ENCODE assay signal across 8 mouse cellular contexts in the genomic region with DNA sequence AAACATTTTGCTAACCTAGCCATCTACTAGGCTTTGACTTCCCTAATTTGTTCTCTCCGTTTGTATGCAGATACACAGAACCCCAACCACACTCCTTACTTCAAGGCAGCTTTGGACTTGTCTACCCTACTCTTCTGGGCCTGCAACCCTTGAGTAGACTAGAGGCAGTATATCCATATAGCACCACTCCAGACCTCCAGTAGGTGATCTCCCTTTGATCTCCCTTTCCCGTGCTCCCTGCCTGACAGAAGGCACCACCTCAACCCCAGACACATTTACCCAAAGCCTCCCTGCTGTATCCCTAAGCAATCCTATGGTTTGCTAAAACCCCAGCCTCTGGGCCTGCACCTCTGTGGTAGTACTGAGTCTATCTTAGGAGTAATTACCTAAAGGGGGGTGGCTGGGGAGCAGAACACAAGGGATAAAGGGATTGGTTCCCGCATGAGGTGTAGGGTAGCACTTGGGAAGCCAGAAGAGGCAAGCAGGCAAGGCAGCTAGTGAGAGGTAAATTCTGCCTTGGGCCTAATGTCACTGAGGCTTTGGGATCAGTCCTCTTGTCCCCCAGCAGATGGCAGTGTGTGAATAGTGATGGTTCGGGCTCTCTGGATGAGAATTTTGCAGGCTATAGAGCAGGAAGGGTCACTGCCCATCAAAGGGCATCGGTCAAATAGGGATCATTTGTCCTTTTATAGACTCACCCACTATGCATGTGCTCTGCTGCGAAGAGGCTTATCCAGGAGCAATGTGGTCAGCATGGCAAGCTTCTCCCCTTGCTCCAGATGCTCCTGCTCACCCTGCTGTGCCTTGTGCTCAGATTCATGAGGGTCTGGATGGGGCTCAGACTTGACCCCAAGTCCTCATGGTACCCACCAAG. TPM values are rescaled to one million over a fixed set of nuclear protein-coding genes. Genes with fewer than 3 reads are reported as not detected.
DNase-seq lines count a peak whose midpoint lies in the region; ATAC-seq and TF ChIP-seq lines count a peak whose summit lies in the region.

No protein-coding gene starts in this region.

- 33% methylated on average over 6 of the region's 6 CpGs for WGBS in intestine, postnatal 0 days
- WGBS in intestine, embryonic 16.5 days = 37% methylated on average over 6 of the region's 6 CpGs
- whole genome bisulfite sequencing in midbrain, embryonic 16.5 days = 24% methylated on average over 6 of the region's 6 CpGs

- H3K27ac ChIP-seq in intestine, postnatal 0 days (ENCODE audit: low read depth, low read length) = no peak overlapping the region
- no peak overlapping the region for H3K27ac ChIP-seq in intestine, embryonic 16.5 days (ENCODE audit: low read length)
- no peak overlapping the region for H3K27ac ChIP-seq in midbrain, embryonic 16.5 days (ENCODE audit: low read length)

- no peak overlapping the region for H3K4me3 ChIP-seq in intestine, postnatal 0 days (ENCODE audit: low read depth, low read length)
- no peak overlapping the region for H3K4me3 ChIP-seq in intestine, embryonic 16.5 days (ENCODE audit: low read length)
- H3K4me3 ChIP-seq in midbrain, embryonic 16.5 days (ENCODE audit: low read depth, low read length) = no peak overlapping the region

- peak; percentile 69 for TF ChIP-seq CTCF in intestine, postnatal 0 days (IDR thresholded peaks at IDR 0.05; ENCODE audit: low read depth)

- peak; percentile 72 for DNase-seq in MN1 (ENCODE audit: low spot score)
- peak; percentile 84 to 87 for DNase-seq in cerebellum, postnatal 10 days
- DNase-seq in layer of hippocampus, postnatal 25 days (ENCODE audit: extremely low spot score in 1 of 2, low spot score in 1 of 2) = peak; percentile 26 to 61

- H3K9me3 ChIP-seq in intestine, postnatal 0 days (ENCODE audit: control insufficient read depth) = no peaks in the 10 kb centered on the region
- no peaks in the 10 kb centered on the region for H3K9me3 ChIP-seq in intestine, embryonic 16.5 days (ENCODE audit: control insufficient read depth, low read length)
- no peaks in the 10 kb centered on the region for H3K9me3 ChIP-seq in midbrain, embryonic 16.5 days (replicated peaks; ENCODE audit: control insufficient read depth, low read length, poor library complexity, severe bottlenecking)

- no peaks in the 10 kb centered on the region for H3K4me1 ChIP-seq in intestine, postnatal 0 days (replicated peaks; ENCODE audit: control insufficient read depth, insufficient read depth, low read length)
- H3K4me1 ChIP-seq in intestine, embryonic 16.5 days (ENCODE audit: control insufficient read depth, insufficient read depth, low read length) = no peaks in the 10 kb centered on the region
- H3K4me1 ChIP-seq in midbrain, embryonic 16.5 days (ENCODE audit: control insufficient read depth, insufficient read depth, low read length) = no peaks in the 10 kb centered on the region

- ATAC-seq in intestine, postnatal 0 days = no peak
- ATAC-seq in intestine, embryonic 16.5 days = no peak
- peak; percentile 77 for ATAC-seq in granulocyte monocyte progenitor cell, adult 5-6 weeks (replicated peaks; ENCODE audit: poor library complexity, severe bottlenecking)
- ATAC-seq in midbrain, embryonic 16.5 days = peak; percentile 81
- ATAC-seq in CD4-positive, CD25-positive, alpha-beta regulatory T cell, adult 4 months = no peak

- no peak overlapping the region for H3K9ac ChIP-seq in intestine, postnatal 0 days (ENCODE audit: low read depth, low read length)
- H3K9ac ChIP-seq in intestine, embryonic 16.5 days (ENCODE audit: low read depth, low read length) = no peak overlapping the region
- H3K9ac ChIP-seq in midbrain, embryonic 16.5 days (ENCODE audit: low read depth, low read length) = no peak overlapping the region

- H3K27me3 ChIP-seq in intestine, postnatal 0 days (replicated peaks; ENCODE audit: control insufficient read depth, insufficient read depth, low read length) = no peaks in the 10 kb centered on the region
- H3K27me3 ChIP-seq in intestine, embryonic 16.5 days (replicated peaks; ENCODE audit: control insufficient read depth, insufficient read depth, low read length) = no peaks in the 10 kb centered on the region
- no peaks in the 10 kb centered on the region for H3K27me3 ChIP-seq in midbrain, embryonic 16.5 days (ENCODE audit: control insufficient read depth, insufficient read depth, low read depth, low read length)

- no peak overlapping the region for H3K4me2 ChIP-seq in intestine, postnatal 0 days (replicated peaks; ENCODE audit: low read depth)
- H3K4me2 ChIP-seq in intestine, embryonic 16.5 days (ENCODE audit: low read depth, low read length) = no peak overlapping the region
- H3K4me2 ChIP-seq in midbrain, embryonic 16.5 days (ENCODE audit: low read length) = no peak overlapping the region

- no peaks in the 10 kb centered on the region for H3K36me3 ChIP-seq in intestine, postnatal 0 days (ENCODE audit: control insufficient read depth, insufficient read depth)
- no peaks in the 10 kb centered on the region for H3K36me3 ChIP-seq in intestine, embryonic 16.5 days (ENCODE audit: control insufficient read depth, insufficient read depth, low read length)
- H3K36me3 ChIP-seq in midbrain, embryonic 16.5 days (ENCODE audit: control insufficient read depth, insufficient read depth, low read length) = no peaks in the 10 kb centered on the region

RNA-seq across cellular contexts. Expression of a gene that starts 15.3 kb away (rescaled TPM):
- polyA plus RNA-seq in intestine, postnatal 0 days (2015; fragmentation: Nextera tagmentation; extraction: Ambion mirVana) = 1.0 and 1.2 TPM in 2 replicates
- 1.5 and 1.7 TPM in 2 replicates for polyA plus RNA-seq in intestine, embryonic 16.5 days (2015; fragmentation: Nextera tagmentation; extraction: Ambion mirVana)
- total RNA-seq in granulocyte monocyte progenitor cell, adult 5-6 weeks (2014; fragmentation: Nextera tagmentation) = 0.56 and 1.1 TPM in 2 replicates
- total RNA-seq in granulocyte monocyte progenitor cell, adult 5-6 weeks (2017) = 0.62 and 2.8 TPM in 2 replicates
- total RNA-seq in layer of hippocampus, postnatal 25 days (2021) = 10 to 100 TPM; 64.5 to 68.9 TPM
- 36.1 and 38.0 TPM in 2 replicates for polyA plus RNA-seq in midbrain, embryonic 16.5 days (2015; fragmentation: Nextera tagmentation; extraction: Ambion mirVana)
- under 1 TPM; 0.19 to 0.43 TPM for polyA plus RNA-seq in CD4-positive, CD25-positive, alpha-beta regulatory T cell, adult 4 months (2017; shearing (Covaris generic))

Comparison
In these comparisons a context has a peak if more than half of its experiments do, and no peak if none do; other contexts are left out.
1. ATAC-seq: peak in granulocyte monocyte progenitor cell, adult 5-6 weeks (single experiment) and midbrain, embryonic 16.5 days (single experiment); none in intestine, postnatal 0 days (single experiment), intestine, embryonic 16.5 days (single experiment) and CD4-positive, CD25-positive, alpha-beta regulatory T cell, adult 4 months (single experiment).
2. RNA of a gene that starts 15.3 kb away (polyA plus RNA-seq): 36.1 to 38.0 TPM in midbrain, embryonic 16.5 days; 1.5 to 1.7 TPM in intestine, embryonic 16.5 days, 1.0 to 1.2 TPM in intestine, postnatal 0 days and 0.19 to 0.43 TPM in CD4-positive, CD25-positive, alpha-beta regulatory T cell, adult 4 months; every median in the first group is over 10 times any median in the second.
3. Peak in every context shown above with its lines, with median percentiles within 50 percentile points of each other: DNase-seq.